Mouse (Mus musculus): ENCODE measurements around the gene Zfp980.
"Not testable (repeated sequence)": the region's sequence is repeated elsewhere in the genome, so short reads cannot be mapped to it uniquely, and the experiment has no call there.

DNA sequence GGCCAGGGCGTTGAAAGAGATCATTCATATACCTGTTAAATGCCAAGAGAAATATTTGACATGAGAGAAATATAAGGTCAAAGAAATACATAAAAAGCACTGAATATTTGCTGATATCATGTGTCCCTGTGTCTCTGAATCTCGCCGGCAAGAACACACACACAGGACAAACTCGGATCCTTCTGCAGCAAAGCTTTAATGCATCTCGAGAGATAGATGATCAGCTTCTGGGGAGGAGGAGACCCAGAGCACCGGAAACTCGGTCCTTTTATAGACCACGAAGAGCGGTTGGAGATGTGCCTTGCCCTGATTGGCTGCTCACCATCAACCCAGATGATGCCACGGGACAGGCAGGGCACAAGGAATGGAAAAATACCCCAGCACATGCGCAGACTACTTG, 11.5 kb downstream of the Zfp980 start:
- TF ChIP-seq POLR2A (IDR thresholded peaks at IDR 0.05; ENCODE audit: borderline replicate concordance, low read depth, low read length); CTCF (IDR thresholded peaks at IDR 0.05; ENCODE audit: low read depth, low read length): not testable (repeated sequence)
